In the genomic region with DNA sequence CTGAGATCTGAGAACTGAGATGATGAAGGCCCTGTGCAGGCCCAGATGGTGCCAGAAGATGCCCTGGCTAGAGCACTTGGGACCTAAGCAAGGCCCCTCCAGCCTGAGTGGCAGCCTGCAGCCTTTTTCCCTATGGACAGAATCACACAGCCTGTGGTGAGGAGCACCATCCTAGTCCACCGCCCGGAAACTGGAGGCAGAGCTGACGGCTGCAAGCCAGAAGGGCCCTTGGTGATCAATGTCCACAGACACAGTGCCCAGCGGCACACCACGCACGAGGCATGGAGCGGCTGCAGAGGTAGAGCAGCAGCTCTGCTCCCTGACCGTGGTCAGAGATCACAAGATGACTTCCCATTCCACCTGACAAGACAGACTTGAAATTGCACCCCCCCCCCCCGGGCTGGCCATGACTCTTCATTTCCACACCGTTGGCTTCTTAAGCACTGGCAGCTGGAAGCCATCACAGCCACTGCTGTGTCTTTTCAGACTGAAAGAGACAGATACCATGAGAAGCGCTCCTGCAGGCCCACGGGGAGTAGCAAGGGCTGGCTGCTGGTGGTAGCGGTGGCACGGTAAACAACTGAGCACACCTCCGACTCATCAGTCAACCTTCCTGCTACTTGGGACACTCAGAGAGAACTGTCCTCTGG, we compare ENCODE assay signal across 15 mouse cellular contexts. TPM values are rescaled to one million over a fixed set of nuclear protein-coding genes. Genes with fewer than 3 reads are reported as not detected.
"Had no signal": no experiment of that assay in that cellular context is flagged by ENCODE, and none has a peak within 500 bp of the region (broad histone marks: within the 10 kb centered on the region; RNA-seq: fewer than 3 reads in every experiment).

No protein-coding gene starts in this region.

- H3K9ac ChIP-seq: hindbrain, embryonic 13.5 days; liver, embryonic 15.5 days; midbrain, embryonic 12.5 days had no signal

- ATAC-seq: hindbrain, postnatal 0 days; midbrain, embryonic 16.5 days had no signal

- H3K4me3 ChIP-seq: hindbrain, embryonic 13.5 days; left cerebral cortex, adult 2 months; limb, embryonic 10.5 days; liver, embryonic 15.5 days; midbrain, embryonic 12.5 days had no signal

- H3K36me3 ChIP-seq: hindbrain, embryonic 13.5 days had no signal

- DNase-seq: kidney, adult 18-20 months; right cerebral cortex, postnatal 4 days; spleen, adult 18-20 months; thymus, adult 2 months; thymus, postnatal 25 days had no signal

- H3K4me2 ChIP-seq: hindbrain, embryonic 13.5 days; liver, embryonic 11.5 days; liver, embryonic 15.5 days; midbrain, embryonic 12.5 days had no signal

- H3K27ac ChIP-seq: hindbrain, embryonic 13.5 days; hindbrain, postnatal 0 days; left cerebral cortex, adult 2 months; limb, embryonic 10.5 days; liver, embryonic 15.5 days had no signal

- H3K27me3 ChIP-seq: hindbrain, embryonic 13.5 days; liver, embryonic 15.5 days; midbrain, embryonic 12.5 days had no signal

- H3K9me3 ChIP-seq: hindbrain, embryonic 13.5 days; limb, embryonic 10.5 days; liver, embryonic 15.5 days; midbrain, embryonic 12.5 days had no signal

RNA-seq across cellular contexts. Expression of a gene that starts 59.4 kb away (rescaled TPM):
- polyA plus RNA-seq: hindbrain, embryonic 13.5 days; hindbrain, postnatal 0 days; limb, embryonic 10.5 days; liver, embryonic 11.5 days; liver, embryonic 15.5 days; midbrain, embryonic 16.5 days; neural tube, embryonic 14.5 days; urinary bladder, adult 2 months had no signal
